Mouse (Mus musculus): ENCODE measurements at regions not wholly inside any gene's neighbourhood (a gene's known extent, or its start where the extent isn't known, plus 50 kb on each side); places are given as distances from the start of the nearest gene placed in this dataset.

DNA sequence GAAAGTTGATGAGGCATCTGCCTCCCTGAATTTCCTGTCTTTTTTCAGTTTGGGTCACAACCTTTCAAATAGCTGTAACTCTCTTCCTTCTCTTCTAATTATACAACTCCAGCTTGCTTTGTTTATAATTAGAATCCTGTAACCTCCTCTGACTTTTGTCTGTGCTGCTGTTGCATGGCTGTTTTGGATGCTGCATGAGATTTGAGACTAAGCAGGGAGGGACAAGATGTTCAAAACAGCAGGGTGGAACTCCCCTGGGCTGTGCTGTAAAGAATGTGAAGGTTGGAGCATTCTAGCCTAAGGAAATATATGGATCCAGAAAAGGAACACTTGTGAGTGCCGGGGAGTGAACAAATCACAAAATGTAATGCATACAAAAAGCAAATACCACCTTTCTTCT lies 159.0 kb upstream of the Sptlc3 start:
- no peak for ATAC-seq
- Histone ChIP-seq H3K36me3 (ENCODE audit: insufficient read depth) (no peaks in the 10 kb centered on the region), H3K27me3 (ENCODE audit: insufficient read depth, low read length) (no peaks in the 10 kb centered on the region), H3K27ac (ENCODE audit: low read depth, low read length) (no peak overlapping the region), H3K9ac (no peak overlapping the region), H3K9me3 (ENCODE audit: low read length) (no peaks in the 10 kb centered on the region), H3K4me3 (ENCODE audit: low read depth, low read length) (no peak overlapping the region), H3K4me2 (ENCODE audit: low read depth) (no peak overlapping the region), H3K4me1 (ENCODE audit: insufficient read depth) (0 out of 2 replicates have a peak, but pooled peaks cover 5% of the 10 kb centered on the region)
- no peak for DNase-seq
- TF ChIP-seq CTCF (IDR thresholded peaks at IDR 0.05; ENCODE audit: low read depth) = no peak
- whole genome bisulfite sequencing = 56% methylated on average over 1 of the region's 1 CpGs

DNA sequence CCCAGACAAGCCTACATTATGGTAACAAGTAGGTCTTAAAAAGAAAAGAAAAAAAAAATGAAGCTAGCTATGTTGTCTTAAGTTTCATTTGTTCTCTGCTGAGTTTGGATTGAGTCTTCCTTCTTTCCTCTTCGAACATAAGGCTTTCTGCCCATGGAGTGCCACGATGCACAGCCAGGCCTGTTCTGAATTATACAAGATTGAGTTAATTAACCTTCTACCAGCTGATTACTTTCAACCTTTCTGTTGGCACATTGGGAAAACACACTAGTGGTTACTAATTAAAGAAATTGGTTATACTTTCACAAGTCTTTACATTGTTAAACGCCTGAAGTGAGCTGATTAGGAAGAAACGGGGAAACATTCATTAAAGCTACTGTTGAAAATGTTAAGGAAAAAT lies 155.5 kb upstream of the Sptlc3 start:
- H3K9me3 ChIP-seq (ENCODE audit: low read length) = no peaks in the 10 kb centered on the region
- H3K4me3 ChIP-seq (ENCODE audit: low read depth, low read length) = no peak overlapping the region
- H3K27ac ChIP-seq (ENCODE audit: low read depth, low read length) = no peak overlapping the region
- 27% methylated on average over 4 of the region's 4 CpGs for WGBS
- no peaks in the 10 kb centered on the region for H3K36me3 ChIP-seq (ENCODE audit: insufficient read depth)
- DNase-seq (no peak), ATAC-seq (no peak)
- 0 out of 2 replicates have a peak, but pooled peaks cover 5% of the 10 kb centered on the region for H3K4me1 ChIP-seq (ENCODE audit: insufficient read depth)
- no peak for TF ChIP-seq CTCF (IDR thresholded peaks at IDR 0.05; ENCODE audit: low read depth)
- H3K9ac ChIP-seq = no peak overlapping the region
- no peak overlapping the region for H3K4me2 ChIP-seq (ENCODE audit: low read depth)
- H3K27me3 ChIP-seq (ENCODE audit: insufficient read depth, low read length) = no peaks in the 10 kb centered on the region

DNA sequence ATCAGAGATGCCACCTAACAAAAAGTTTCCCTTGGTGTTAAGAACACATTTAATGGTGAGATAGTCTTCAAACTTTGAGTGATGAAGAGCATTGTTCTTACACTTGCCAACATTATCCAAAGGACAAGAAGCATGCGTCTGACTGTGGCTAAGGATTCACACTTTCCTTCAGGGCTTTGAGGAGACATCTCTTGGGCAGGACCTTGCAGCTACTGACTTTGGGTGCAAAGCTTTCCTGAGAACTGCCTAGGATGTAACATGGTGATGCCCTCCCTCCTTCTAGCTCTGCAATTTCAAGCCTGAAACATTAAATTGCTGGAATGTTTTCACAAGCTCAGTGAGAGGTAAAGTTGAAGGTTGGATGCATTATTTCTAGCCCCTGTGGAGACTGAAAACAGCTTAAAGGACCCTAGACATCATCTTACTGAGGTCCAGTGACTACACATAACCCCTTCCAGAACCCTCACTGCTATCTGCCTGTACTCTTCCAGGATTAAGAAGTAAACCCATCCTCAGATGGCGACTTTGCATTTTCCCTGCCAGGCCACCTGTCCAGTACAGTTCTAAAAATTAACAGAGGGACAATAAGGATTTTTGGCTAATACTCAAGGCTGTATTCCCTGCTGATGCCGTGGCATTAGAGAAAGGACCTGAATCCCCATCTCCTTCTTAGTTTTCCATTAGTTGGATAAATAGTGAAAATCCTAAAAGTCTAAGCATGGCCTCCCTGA lies 137.3 kb upstream of the Sptlc3 start:
- H3K9me3 ChIP-seq (ENCODE audit: low read length) = no peaks in the 10 kb centered on the region
- no peaks in the 10 kb centered on the region for H3K27me3 ChIP-seq (ENCODE audit: insufficient read depth, low read length)
- no peak overlapping the region for H3K27ac ChIP-seq (ENCODE audit: low read depth, low read length)
- no peak overlapping the region for H3K9ac ChIP-seq
- 85% methylated on average over 3 of the region's 3 CpGs for WGBS
- H3K4me2 ChIP-seq (ENCODE audit: low read depth) = no peak overlapping the region
- no peaks in the 10 kb centered on the region for H3K4me1 ChIP-seq (ENCODE audit: insufficient read depth)
- TF ChIP-seq CTCF (IDR thresholded peaks at IDR 0.05; ENCODE audit: low read depth) = no peak
- no peak for DNase-seq
- H3K36me3 ChIP-seq (ENCODE audit: insufficient read depth) = no peaks in the 10 kb centered on the region
- ATAC-seq = no peak
- no peak overlapping the region for H3K4me3 ChIP-seq (ENCODE audit: low read depth, low read length)

- no peak overlapping the region for H3K4me2 ChIP-seq (ENCODE audit: low read depth)
- DNase-seq (no peak), ATAC-seq (no peak)
- H3K36me3 ChIP-seq (ENCODE audit: insufficient read depth) = no peaks in the 10 kb centered on the region
- no peak overlapping the region for H3K9ac ChIP-seq
- 83% methylated on average over 1 of the region's 1 CpGs for WGBS
- H3K4me3 ChIP-seq (ENCODE audit: low read depth, low read length) = no peak overlapping the region
- H3K4me1 ChIP-seq (ENCODE audit: insufficient read depth) = no peaks in the 10 kb centered on the region
- H3K9me3 ChIP-seq (ENCODE audit: low read length) = no peaks in the 10 kb centered on the region
- H3K27me3 ChIP-seq (ENCODE audit: insufficient read depth, low read length) = no peaks in the 10 kb centered on the region
- H3K27ac ChIP-seq (ENCODE audit: low read depth, low read length) = no peak overlapping the region
- no peak for TF ChIP-seq CTCF (IDR thresholded peaks at IDR 0.05; ENCODE audit: low read depth)
Observed at GRCm38 (mm10) chr2:139362245-139362847, 131.4 kb upstream of the Sptlc3 start.

DNA sequence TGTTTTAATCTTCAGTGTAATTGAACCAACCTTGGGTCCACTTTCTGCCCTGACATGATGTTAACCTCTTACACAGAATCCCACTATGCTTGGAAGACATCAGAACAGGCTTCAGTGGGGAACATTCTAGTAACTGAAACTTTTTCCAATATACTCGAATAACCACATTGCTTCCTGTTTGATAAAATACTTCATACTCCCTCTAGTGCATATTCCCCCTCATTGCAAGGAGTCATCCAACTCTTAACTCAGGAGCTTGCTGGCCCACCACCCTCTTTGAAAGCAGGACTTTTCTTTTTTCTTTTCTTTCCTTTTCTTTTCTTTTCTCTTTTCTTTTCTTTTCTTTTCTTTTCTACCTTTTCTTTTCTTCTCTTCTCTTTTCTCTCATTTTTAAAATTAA lies 123.6 kb upstream of the Sptlc3 start:
- peak; percentile 69 for TF ChIP-seq CTCF (IDR thresholded peaks at IDR 0.05; ENCODE audit: low read depth)
- ATAC-seq (0 out of 2 replicates have a peak, but pooled peaks have one; percentile 27), DNase-seq (peak; percentile 71)
- H3K9ac ChIP-seq = no peak overlapping the region
- no peaks in the 10 kb centered on the region for H3K36me3 ChIP-seq (ENCODE audit: insufficient read depth)
- WGBS = 34% methylated on average over 1 of the region's 1 CpGs
- H3K9me3 ChIP-seq (ENCODE audit: low read length) = no peaks in the 10 kb centered on the region
- no peak overlapping the region for H3K4me2 ChIP-seq (ENCODE audit: low read depth)
- no peak overlapping the region for H3K4me3 ChIP-seq (ENCODE audit: low read depth, low read length)
- no peaks in the 10 kb centered on the region for H3K4me1 ChIP-seq (ENCODE audit: insufficient read depth)
- no peaks in the 10 kb centered on the region for H3K27me3 ChIP-seq (ENCODE audit: insufficient read depth, low read length)
- H3K27ac ChIP-seq (ENCODE audit: low read depth, low read length) = no peak overlapping the region

- Histone ChIP-seq H3K4me2 (ENCODE audit: low read depth) (no peak overlapping the region), H3K4me3 (ENCODE audit: low read depth, low read length) (no peak overlapping the region), H3K4me1 (ENCODE audit: insufficient read depth) (no peaks in the 10 kb centered on the region), H3K9ac (no peak overlapping the region), H3K9me3 (ENCODE audit: low read length) (no peaks in the 10 kb centered on the region), H3K27me3 (ENCODE audit: insufficient read depth, low read length) (no peaks in the 10 kb centered on the region), H3K27ac (ENCODE audit: low read depth, low read length) (no peak overlapping the region), H3K36me3 (ENCODE audit: insufficient read depth) (no peaks in the 10 kb centered on the region)
- WGBS = 80% methylated on average over 6 of the region's 6 CpGs
- ATAC-seq = no peak
- no peak for DNase-seq
- no peak for TF ChIP-seq CTCF (IDR thresholded peaks at IDR 0.05; ENCODE audit: low read depth)
Observed at GRCm38 (mm10) chr2:139380285-139380684, 113.4 kb upstream of the Sptlc3 start.

DNA sequence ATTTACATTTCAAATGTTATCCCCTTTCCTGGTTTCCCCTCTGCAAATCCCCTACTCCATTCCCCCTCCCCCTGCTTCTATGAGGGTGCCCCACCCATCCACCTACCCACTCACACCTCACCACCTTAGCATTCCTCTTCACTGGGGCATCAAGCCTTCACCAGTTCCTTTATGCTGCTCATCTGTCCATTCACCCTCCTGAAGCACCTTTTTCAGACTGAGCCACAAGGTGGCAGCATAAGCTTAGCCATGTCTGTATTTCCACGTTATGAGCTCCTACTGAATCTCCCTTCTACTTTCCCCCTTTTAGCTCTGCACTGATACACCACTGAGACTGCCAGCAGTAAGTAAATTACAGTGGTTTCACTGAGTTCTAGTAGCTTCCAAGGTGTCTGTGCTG lies 112.1 kb upstream of the Sptlc3 start:
- WGBS = 0% methylated on average over 1 of the region's 1 CpGs
- Histone ChIP-seq H3K4me1 (ENCODE audit: insufficient read depth) (no peaks in the 10 kb centered on the region), H3K36me3 (ENCODE audit: insufficient read depth) (no peaks in the 10 kb centered on the region), H3K4me2 (ENCODE audit: low read depth) (no peak overlapping the region), H3K27me3 (ENCODE audit: insufficient read depth, low read length) (no peaks in the 10 kb centered on the region), H3K9me3 (ENCODE audit: low read length) (no peaks in the 10 kb centered on the region), H3K27ac (ENCODE audit: low read depth, low read length) (no peak overlapping the region), H3K4me3 (ENCODE audit: low read depth, low read length) (no peak overlapping the region), H3K9ac (no peak overlapping the region)
- TF ChIP-seq CTCF (IDR thresholded peaks at IDR 0.05; ENCODE audit: low read depth) = peak; percentile 97
- peak; percentile 90 for DNase-seq
- peak; percentile 93 for ATAC-seq

Measured in forebrain, postnatal 0 days (tissue).